Mouse (Mus musculus) cortical plate, adult 2 months (tissue): ENCODE results near the gene Olfr1162.
"Not testable (repeated sequence)": the region's sequence is repeated elsewhere in the genome, so short reads cannot be mapped to it uniquely, and the experiment has no call there.

ENCODE experiments used
- CTCF ChIP-seq: fragments of 200-500 bp; IDR thresholded peaks from 2 replicates; pipeline ENCODE4 v1.5.1; 2011; ENCODE audit warnings: mild to moderate bottlenecking, control low read depth, low read length; ENCODE audit not compliant: insufficient read depth; ENCODE audit errors: extremely low read depth
- POLR2A ChIP-seq: fragments of 200-500 bp; IDR thresholded peaks from 2 replicates; pipeline ENCODE4 v1.6.1; 2011; ENCODE audit warnings: mild to moderate bottlenecking, low read length, control low read depth; ENCODE audit not compliant: insufficient read depth; ENCODE audit errors: extremely low read depth

DNA sequence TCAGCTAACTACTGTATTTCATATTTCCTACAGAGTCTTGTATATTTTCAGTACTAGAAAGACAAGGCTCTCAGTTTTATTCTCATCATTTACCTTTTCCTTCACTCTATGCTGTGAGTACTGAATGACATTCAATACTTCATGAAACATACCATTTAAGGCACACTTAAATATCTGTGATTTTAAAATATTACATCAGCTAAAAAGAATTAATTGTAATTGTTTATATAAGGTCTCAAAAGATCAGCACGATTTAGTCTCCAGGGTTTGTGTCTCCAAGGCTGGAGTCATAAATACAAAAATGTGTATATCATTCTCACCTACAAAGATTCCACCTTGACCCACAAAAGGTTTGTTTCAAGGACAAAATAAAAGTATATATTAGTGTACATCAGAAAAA is 28.5 kb downstream of the Olfr1162 start, which contains the start of gene Olfr1161:
- not testable (repeated sequence) for TF ChIP-seq POLR2A, CTCF
